Mouse (Mus musculus) G1E (cell line): ENCODE data around the gene Gipc3. TPM values are rescaled to one million over a fixed set of nuclear protein-coding genes. Genes with fewer than 3 reads are reported as not detected.

Experiments used
- ATAC-seq: 2 replicates; pipeline ENCODE4 v1.8.0; 2016; ENCODE audit warnings: mild to moderate bottlenecking; ENCODE audit not compliant: insufficient number of reproducible peaks, poor library complexity, low FRiP score, severe bottlenecking; ENCODE audit errors: extremely low read depth
- DNase-seq: peaks from one replicate; pipeline ENCODE4 v3.0.0; 2012; ENCODE audit warnings: low spot score
- H3K27me3 ChIP-seq: 2 replicates; pipeline ENCODE4 v1.6.1; 2012; ENCODE audit warnings: mild to moderate bottlenecking, low read length, inconsistent platforms; ENCODE audit not compliant: insufficient read depth
- H3K36me3 ChIP-seq: replicated peaks from 2 replicates; pipeline ENCODE3; 2012; ENCODE audit warnings: mild to moderate bottlenecking, inconsistent platforms
- H3K4me1 ChIP-seq: 2 replicates; pipeline ENCODE4 v1.6.1; 2012; ENCODE audit warnings: low read depth, low read length, inconsistent platforms, mixed read lengths; ENCODE audit not compliant: insufficient read depth
- H3K4me3 ChIP-seq: 2 replicates; pipeline ENCODE4 v1.5.1; 2012; ENCODE audit warnings: low read depth, mild to moderate bottlenecking, inconsistent platforms, low read length, moderate library complexity, mixed read lengths
- H3K9me3 ChIP-seq: replicated peaks from 2 replicates; pipeline ENCODE4 v1.6.1; 2012; ENCODE audit warnings: inconsistent platforms
- CTCF ChIP-seq: IDR thresholded peaks from 2 replicates; pipeline ENCODE4 v1.5.1; 2012; ENCODE audit warnings: low read depth, low read length, inconsistent platforms, mixed read lengths
- GATA1 ChIP-seq: IDR thresholded peaks from 2 replicates; pipeline ENCODE4 v1.6.1; 2012; ENCODE audit warnings: borderline replicate concordance, low read length, inconsistent platforms, mixed read lengths
- GATA2 ChIP-seq: IDR thresholded peaks from 2 replicates; pipeline ENCODE4 v1.6.1; 2012; ENCODE audit warnings: low read depth, low read length, inconsistent platforms, borderline replicate concordance
- POLR2AphosphoS5 ChIP-seq: IDR thresholded peaks from 2 replicates; pipeline ENCODE4 v1.6.1; 2012; ENCODE audit warnings: low read depth, low read length, inconsistent platforms; ENCODE audit not compliant: insufficient replicate concordance
- TAL1 ChIP-seq: conservative IDR thresholded peaks from 2 replicates; pipeline ENCODE4 v1.6.1; 2012; ENCODE audit warnings: low read depth, low read length, inconsistent platforms, mixed read lengths
- polyA plus RNA-seq: library from polyadenylated mRNA; stranded (reverse); fragments of >175 nt; gene quantifications from 2 replicates; pipeline ENCODE4 v1.2.3, GENCODE M21; 2012
- total RNA-seq, 2 experiments: library from RNA; stranded (forward) in 1 of 2; stranded (reverse) in 1 of 2; fragments of 200-1000 nt in 1 of 2; fragments of >200 nt in 1 of 2; fragmentation: Nextera tagmentation in 1 of 2; gene quantifications; 2 replicates each; pipeline ENCODE4 v1.2.3; 2014 to 2017

Gene Gipc3
- total and polyA plus RNA-seq, 3 experiments = 0.11 TPM; not detected in 2

GRCm38 (mm10) chr10:81300352-81300907 lies 42.6 kb downstream of the Gipc3 start:
- H3K27me3 ChIP-seq = no peaks in the 10 kb centered on the region
- no peak for ATAC-seq
- TF ChIP-seq GATA2 = no peak
- no peak for TF ChIP-seq GATA1
- no peak for TF ChIP-seq POLR2AphosphoS5
- H3K36me3 ChIP-seq = peaks cover 94% of the 10 kb centered on the region
- peak overlapping the region; percentile 36; the same call in 1 of the 2 replicates for H3K4me3 ChIP-seq
- no peak for DNase-seq
- peaks cover 99% of the 10 kb centered on the region for H3K4me1 ChIP-seq
- H3K9me3 ChIP-seq = no peaks in the 10 kb centered on the region

- TF ChIP-seq GATA1 = no peak
- no peak for TF ChIP-seq GATA2
- TF ChIP-seq CTCF = no peak
- no peak for TF ChIP-seq POLR2AphosphoS5
- TF ChIP-seq TAL1 = no peak
- ATAC-seq (no peak), DNase-seq (no peak)
- H3K4me3 ChIP-seq = peak overlapping the region; percentile 36; the same call in 1 of the 2 replicates
- no peaks in the 10 kb centered on the region for H3K9me3 ChIP-seq
- H3K4me1 ChIP-seq = peaks cover 99% of the 10 kb centered on the region
- H3K27me3 ChIP-seq = no peaks in the 10 kb centered on the region
- H3K36me3 ChIP-seq = peaks cover 94% of the 10 kb centered on the region
These were observed 43.3 kb downstream of the Gipc3 start for GRCm38 (mm10) chr10:81299585-81300351.

- Histone ChIP-seq H3K36me3 (peaks cover 93% of the 10 kb centered on the region), H3K4me3 (peak overlapping the region; percentile 66; the same call in 1 of the 2 replicates), H3K27me3 (no peaks in the 10 kb centered on the region), H3K9me3 (no peaks in the 10 kb centered on the region), H3K4me1 (peaks cover 100% of the 10 kb centered on the region)
- no peak for DNase-seq
- ATAC-seq = no peak
- TF ChIP-seq TAL1 = no peak
- no peak for TF ChIP-seq GATA1
These were observed 44.5 kb downstream of the Gipc3 start for GRCm38 (mm10) chr10:81298369-81299100.

DNA sequence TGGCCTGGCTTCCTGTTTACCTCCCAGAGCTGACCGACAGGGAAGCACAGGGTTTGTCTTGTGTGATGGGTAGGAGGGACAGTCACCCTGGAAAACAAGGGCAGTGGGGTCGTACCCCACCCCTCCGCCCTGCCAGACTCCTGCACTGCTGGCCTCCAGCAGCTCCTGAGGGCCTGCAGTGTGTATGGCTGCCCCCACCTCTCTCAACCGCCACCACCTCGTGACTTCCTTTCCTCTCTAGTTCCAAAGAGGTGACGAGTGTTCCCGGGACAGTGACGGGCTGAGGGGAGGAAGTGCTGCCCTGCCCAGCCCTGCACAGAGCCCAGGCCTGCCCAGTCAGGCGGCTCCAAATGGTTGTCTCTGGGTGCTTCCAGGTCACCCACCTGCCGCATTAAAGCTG lies 45.2 kb downstream of the Gipc3 start:
- peak overlapping the region; percentile 66; the same call in 1 of the 2 replicates for H3K4me3 ChIP-seq
- H3K4me1 ChIP-seq = peaks cover 97% of the 10 kb centered on the region
- no peaks in the 10 kb centered on the region for H3K27me3 ChIP-seq
- peaks cover 87% of the 10 kb centered on the region for H3K36me3 ChIP-seq
- DNase-seq (peak; percentile 66), ATAC-seq (peak; percentile 76)
- no peaks in the 10 kb centered on the region for H3K9me3 ChIP-seq
- TF ChIP-seq GATA1 (no peak), CTCF (no peak), POLR2AphosphoS5 (no peak), TAL1 (no peak), GATA2 (no peak)

DNA sequence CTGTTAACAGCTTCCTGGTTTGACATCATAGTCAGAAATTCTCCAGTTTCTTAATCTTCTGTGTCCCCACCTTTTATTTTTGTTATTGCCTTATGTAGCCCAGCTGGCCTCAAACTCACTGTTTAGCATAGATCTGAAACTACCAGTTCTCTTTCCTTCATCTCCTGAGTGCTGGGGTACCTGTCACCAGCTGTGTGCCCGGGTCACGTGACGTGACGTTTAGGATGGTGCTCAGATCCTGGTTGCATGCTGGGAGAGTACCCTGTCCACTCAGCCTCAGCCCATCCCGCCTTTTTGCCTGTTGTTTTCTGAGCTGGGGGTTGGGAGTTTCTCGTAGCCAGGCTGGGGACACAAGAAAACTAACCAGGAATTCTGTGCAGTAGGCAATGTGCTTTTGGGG lies 45.8 kb downstream of the Gipc3 start:
- H3K4me3 ChIP-seq = peak overlapping the region; percentile 66; the same call in 1 of the 2 replicates
- H3K4me1 ChIP-seq = peaks cover 94% of the 10 kb centered on the region
- ATAC-seq = no peak
- peaks cover 81% of the 10 kb centered on the region for H3K36me3 ChIP-seq
- H3K27me3 ChIP-seq = no peaks in the 10 kb centered on the region
- no peaks in the 10 kb centered on the region for H3K9me3 ChIP-seq
- no peak for DNase-seq
- no peak for TF ChIP-seq CTCF
- TF ChIP-seq GATA1 = no peak
- no peak for TF ChIP-seq POLR2AphosphoS5
- TF ChIP-seq GATA2 = no peak
- no peak for TF ChIP-seq TAL1

DNA sequence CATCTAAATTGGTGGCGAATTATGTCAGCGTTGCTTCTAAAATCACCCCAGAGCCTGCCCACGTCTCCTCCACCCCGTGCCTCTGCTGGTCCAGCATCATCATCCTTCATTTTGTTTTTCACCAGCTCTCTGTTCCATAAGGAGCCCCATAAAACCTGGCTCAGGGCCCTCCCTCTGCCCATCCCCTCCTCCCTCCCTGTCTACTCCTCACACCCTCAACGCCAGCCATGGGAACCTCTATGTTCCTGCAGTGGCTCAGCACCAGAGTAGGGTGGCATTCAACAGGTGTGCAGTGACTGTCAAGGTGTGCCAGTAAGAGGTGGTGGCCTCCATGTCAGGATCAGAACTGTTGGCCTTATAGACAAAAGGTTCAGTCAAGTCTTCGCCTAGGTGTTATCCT lies 47.9 kb downstream of the Gipc3 start:
- Histone ChIP-seq H3K4me3 (peak overlapping the region; percentile 88; the same call in 1 of the 2 replicates), H3K9me3 (no peaks in the 10 kb centered on the region), H3K36me3 (peaks cover 61% of the 10 kb centered on the region), H3K27me3 (peaks cover 6% of the 10 kb centered on the region; the same call in 1 of the 2 replicates), H3K4me1 (peaks cover 92% of the 10 kb centered on the region)
- TF ChIP-seq GATA2 = no peak
- no peak for TF ChIP-seq GATA1
- no peak for TF ChIP-seq TAL1
- no peak for TF ChIP-seq CTCF
- no peak for TF ChIP-seq POLR2AphosphoS5
- ATAC-seq = no peak
- DNase-seq = no peak
